In genomic region chr13:62382952-62383351, GRCm38 (mm10) we compare ENCODE assay signal across 8 mouse cellular contexts. TPM values are rescaled to one million over a fixed set of nuclear protein-coding genes. Genes with fewer than 3 reads are reported as not detected.
A peak's percentile ranks its signal among the peaks of the same experiment; 100 is the strongest.
DNase-seq lines count a peak whose midpoint lies in the region; ATAC-seq and TF ChIP-seq lines count a peak whose summit lies in the region.
"Not testable (repeated sequence)": the region's sequence is repeated elsewhere in the genome, so short reads cannot be mapped to it uniquely, and the experiment has no call there.

Gm3604 (minus strand) TSS chr13:62383177.

- not testable (repeated sequence) for H3K27me3 ChIP-seq in embryonic facial prominence, embryonic 11.5 days (ENCODE audit: control insufficient read depth, insufficient read depth, low read length); intestine, postnatal 0 days (replicated peaks; ENCODE audit: control insufficient read depth, insufficient read depth, low read length)

- H3K4me1 ChIP-seq in embryonic facial prominence, embryonic 11.5 days (ENCODE audit: control insufficient read depth, insufficient read depth, low read length); intestine, postnatal 0 days (replicated peaks; ENCODE audit: control insufficient read depth, insufficient read depth, low read length): not testable (repeated sequence)

- not testable (repeated sequence) for H3K27ac ChIP-seq in embryonic facial prominence, embryonic 11.5 days (replicated peaks; ENCODE audit: low read depth, low read length)
- H3K27ac ChIP-seq in intestine, postnatal 0 days (ENCODE audit: low read depth, low read length) = peak within 1 kb of the TSS; percentile 21; the same call in 1 of the 2 replicates

- not testable (repeated sequence) for TF ChIP-seq CTCF in intestine, postnatal 0 days (IDR thresholded peaks at IDR 0.05; ENCODE audit: low read depth)

- not testable (repeated sequence) for ATAC-seq in embryonic facial prominence, embryonic 11.5 days (replicated peaks; ENCODE audit: insufficient number of reproducible peaks, low FRiP score, low TSS enrichment, low read depth); intestine, postnatal 0 days
- peak; percentile 91 for ATAC-seq in megakaryocyte, adult 5-6 weeks (ENCODE audit: poor library complexity, severe bottlenecking)

- DNase-seq in adrenal gland, adult 18-20 months (ENCODE audit: low spot score in 2 of 2) = peak; percentile 21 to 27
- peak; percentile 30 for DNase-seq in embryonic facial prominence, embryonic 11.5 days (ENCODE audit: low spot score)
- peak; percentile 72 to 75 for DNase-seq in heart, adult 18-20 months
- peak; percentile 9 to 34 for DNase-seq in left cerebral cortex, postnatal 14 days (ENCODE audit: low spot score in 2 of 2)
- DNase-seq in right cerebral cortex, adult 2 months (ENCODE audit: low spot score in 2 of 2) = peak; percentile 7 to 8
- peak; percentile 27 for DNase-seq in urinary bladder, adult 2 months (ENCODE audit: low spot score)

- peak within 1 kb of the TSS; percentile 39 for H3K9ac ChIP-seq in embryonic facial prominence, embryonic 11.5 days (replicated peaks; ENCODE audit: low read length)
- H3K9ac ChIP-seq in intestine, postnatal 0 days (ENCODE audit: low read depth, low read length) = not testable (repeated sequence)

- H3K9me3 ChIP-seq in embryonic facial prominence, embryonic 11.5 days (replicated peaks; ENCODE audit: control insufficient read depth, low read length); intestine, postnatal 0 days (ENCODE audit: control insufficient read depth): not testable (repeated sequence)

- not testable (repeated sequence) for H3K4me2 ChIP-seq in embryonic facial prominence, embryonic 11.5 days (ENCODE audit: low read depth, low read length)
- H3K4me2 ChIP-seq in intestine, postnatal 0 days (replicated peaks; ENCODE audit: low read depth) = peak within 1 kb of the TSS; percentile 68

- peak within 1 kb of the TSS; percentile 24 for H3K4me3 ChIP-seq in embryonic facial prominence, embryonic 11.5 days (ENCODE audit: low read depth, low read length)
- peak within 1 kb of the TSS; percentile 54 for H3K4me3 ChIP-seq in intestine, postnatal 0 days (ENCODE audit: low read depth, low read length)

- H3K36me3 ChIP-seq in embryonic facial prominence, embryonic 11.5 days (replicated peaks; ENCODE audit: control insufficient read depth, insufficient read depth, low read depth, low read length); intestine, postnatal 0 days (ENCODE audit: control insufficient read depth, insufficient read depth): not testable (repeated sequence)

- intact Hi-C loops in left cerebral cortex, postnatal 14 days (cut with DNase I) = not testable (repeated sequence)

- 8% methylated on average over 13 of the region's 13 CpGs for WGBS in embryonic facial prominence, embryonic 11.5 days
- 6% methylated on average over 13 of the region's 13 CpGs for WGBS in intestine, postnatal 0 days

RNA-seq across cellular contexts. Expression of gene Gm3604, which starts in this region (rescaled TPM):
- total RNA-seq in adrenal gland, adult 18-20 months (2021) = under 1 TPM; 0.30 to 0.38 TPM
- polyA plus RNA-seq in embryonic facial prominence, embryonic 11.5 days (2014; fragmentation: Nextera tagmentation; extraction: Ambion mirVana) = 5.6 and 5.8 TPM in 2 replicates
- total RNA-seq in heart, adult 18-20 months (2021) = 1 to 10 TPM in 1 of 2 experiments, under 1 TPM in 1; 0.44 to 1.1 TPM
- 1.3 and 2.0 TPM in 2 replicates for polyA plus RNA-seq in intestine, postnatal 0 days (2015; fragmentation: Nextera tagmentation; extraction: Ambion mirVana)
- total RNA-seq in left cerebral cortex, postnatal 14 days (2021) = 1 to 10 TPM; 1.2 to 1.3 TPM
- total RNA-seq in megakaryocyte, adult 5-6 weeks (2015) = 8.1 and 11.5 TPM in 2 replicates
- 4.7 and 6.5 TPM in 2 replicates for total RNA-seq in megakaryocyte, adult 5-6 weeks (2017)
- 3.1 and 3.2 TPM in 2 replicates for polyA plus RNA-seq in urinary bladder, adult 2 months (2012; rRNA removed)

Comparison
In these comparisons a context has a peak if more than half of its experiments do, and no peak if none do; other contexts are left out.
1. Peak in DNase-seq in adrenal gland, adult 18-20 months; RNA of the gene not detected or under 1 TPM.
2. DNase-seq: peak in every context shown above with its lines; median percentile 74 in heart, adult 18-20 months; 30 in embryonic facial prominence, embryonic 11.5 days; 27 in urinary bladder, adult 2 months; 24 in adrenal gland, adult 18-20 months; 22 in left cerebral cortex, postnatal 14 days; 8 in right cerebral cortex, adult 2 months.